Mouse (Mus musculus): Measurements from ENCODE around the gene Pnmal2. TPM values are rescaled to one million over a fixed set of nuclear protein-coding genes. Genes with fewer than 3 reads are reported as not detected.

Pnmal2 gene
- polyA plus RNA-seq, 1 experiment from 2014 or later, result 1.7 TPM

GRCm38 (mm10) chr7:16920150-16920579 is 24.3 kb upstream of the Pnmal2 start:
- Histone ChIP-seq H3K4me1 (peaks cover 53% of the 10 kb centered on the region), H3K9me3 (no peaks in the 10 kb centered on the region), H3K36me3 (peaks cover 59% of the 10 kb centered on the region), H3K4me3 (no peak overlapping the region), H3K27me3 (ENCODE audit: insufficient read depth, poor library complexity, severe bottlenecking) (no peaks in the 10 kb centered on the region), H3K27ac (no peak overlapping the region)
- DNase-seq (ENCODE audit: low spot score), result no peak
- 85% methylated on average over 7 of the region's 7 CpGs for WGBS

DNA sequence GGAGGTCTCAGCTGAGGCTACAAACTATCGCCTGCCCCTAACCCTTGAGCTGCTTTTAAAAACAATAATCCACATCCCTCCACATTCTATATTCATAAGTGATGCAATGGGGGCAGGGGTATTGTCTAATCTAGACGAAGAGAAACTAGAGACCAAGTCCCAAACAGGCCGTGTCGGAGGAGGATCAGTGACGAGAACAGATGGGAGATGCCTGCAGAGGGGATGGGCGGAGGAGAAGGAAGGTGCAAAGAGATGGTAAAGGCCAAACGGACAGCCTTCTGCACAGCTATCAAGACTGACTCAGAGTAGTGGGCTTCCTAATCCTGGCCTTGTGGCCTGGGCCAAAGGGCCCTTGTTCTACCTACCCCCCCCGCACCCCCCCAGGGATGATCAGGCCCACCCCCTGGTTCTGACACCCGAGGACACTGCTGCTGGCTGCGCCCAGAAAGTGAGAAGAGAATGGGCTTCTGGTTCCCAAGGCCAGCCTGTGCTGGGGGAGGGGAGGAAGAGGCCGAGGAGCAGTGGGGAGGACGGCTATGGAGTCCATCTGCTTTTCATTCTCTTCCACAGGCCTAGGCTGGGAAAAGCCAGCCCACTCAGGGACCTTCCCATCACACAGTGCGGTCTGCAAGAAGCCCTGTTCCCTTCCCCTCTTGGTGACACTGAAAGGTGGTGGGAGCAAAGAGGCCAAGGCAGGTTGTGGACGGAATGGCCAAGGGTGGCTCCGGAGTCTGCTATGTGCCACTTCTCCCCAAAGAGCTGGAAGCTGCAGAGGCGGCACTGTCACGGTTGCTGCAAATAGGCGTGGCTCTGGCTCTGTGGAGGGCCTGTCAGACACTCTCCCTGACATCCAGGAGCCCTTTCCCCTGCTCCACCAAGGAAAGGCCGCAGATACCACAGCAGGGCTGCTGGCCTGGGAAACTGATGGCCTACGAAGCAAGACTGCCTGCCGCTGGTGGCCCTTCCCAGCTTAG is 23.4 kb upstream of the Pnmal2 start:
- 59% methylated on average over 21 of the region's 21 CpGs for WGBS
- Histone ChIP-seq H3K9me3 (no peaks in the 10 kb centered on the region), H3K27ac (peak overlapping the region; percentile 98; the same call in 1 of the 2 replicates), H3K36me3 (peaks cover 51% of the 10 kb centered on the region), H3K4me3 (peak overlapping the region; percentile 95), H3K4me1 (peaks cover 53% of the 10 kb centered on the region), H3K27me3 (ENCODE audit: insufficient read depth, poor library complexity, severe bottlenecking) (no peaks in the 10 kb centered on the region)
- DNase-seq (ENCODE audit: low spot score), result no peak

DNA sequence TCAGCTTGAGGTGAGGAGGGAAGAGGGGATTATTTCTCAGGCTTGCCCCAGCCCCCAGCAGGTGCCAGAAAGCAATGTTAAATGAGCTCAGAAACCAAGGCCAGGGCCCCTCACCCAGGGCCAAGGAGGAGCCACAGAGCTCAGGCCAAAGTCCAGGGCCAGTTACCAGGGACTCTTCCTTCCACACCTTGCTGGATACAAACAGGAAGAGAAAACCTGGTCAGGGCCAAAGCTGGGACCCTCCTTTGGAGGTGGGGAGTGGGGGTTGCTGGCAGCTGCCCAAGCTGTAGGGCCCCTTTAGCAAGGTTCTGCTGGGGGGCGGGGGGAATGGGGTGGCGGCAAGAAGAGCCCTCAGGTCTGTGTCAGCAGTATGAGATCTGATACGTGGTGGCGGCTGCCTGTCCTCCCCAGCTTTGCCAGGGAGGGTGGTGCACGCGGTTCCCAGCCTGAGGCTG is 22.6 kb upstream of the Pnmal2 start:
- Histone ChIP-seq H3K4me1 (peaks cover 53% of the 10 kb centered on the region), H3K27ac (peak overlapping the region; percentile 98; the same call in 1 of the 2 replicates), H3K27me3 (ENCODE audit: insufficient read depth, poor library complexity, severe bottlenecking) (no peaks in the 10 kb centered on the region), H3K9me3 (no peaks in the 10 kb centered on the region), H3K36me3 (peaks cover 43% of the 10 kb centered on the region), H3K4me3 (peak overlapping the region; percentile 95)
- WGBS, result 63% methylated on average over 6 of the region's 6 CpGs
- DNase-seq (ENCODE audit: low spot score), result no peak

DNA sequence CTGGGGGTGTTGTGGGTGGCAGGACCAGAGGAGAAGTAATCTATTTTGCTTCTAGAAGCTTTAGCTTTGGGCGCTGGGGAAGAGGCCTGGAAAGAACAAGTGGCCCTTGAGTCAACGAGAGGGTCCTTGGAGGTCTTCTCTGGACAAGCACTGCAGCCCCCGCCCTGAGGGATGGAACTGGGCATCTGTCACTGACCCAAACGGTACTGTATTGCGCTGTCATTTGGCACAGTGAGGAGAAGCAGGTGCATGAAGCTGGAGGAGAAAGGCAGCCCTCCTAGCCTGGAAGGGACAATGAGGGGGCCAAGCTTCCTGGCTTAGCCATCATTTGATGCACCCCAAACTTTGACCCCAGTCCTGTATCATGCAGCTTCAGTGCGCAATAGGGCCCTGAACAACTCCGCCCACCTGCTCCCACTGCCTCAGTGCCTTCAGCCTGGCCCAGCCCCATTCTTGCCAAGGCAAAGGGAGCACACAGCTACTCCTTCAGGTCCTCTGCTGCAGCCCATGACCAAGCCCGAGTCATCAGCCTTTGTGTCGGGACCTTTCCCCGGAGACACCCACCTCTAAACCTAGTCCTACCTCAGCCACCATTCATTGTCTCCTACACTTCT is 22.0 kb upstream of the Pnmal2 start:
- no peak for DNase-seq (ENCODE audit: low spot score)
- Histone ChIP-seq H3K9me3 (no peaks in the 10 kb centered on the region), H3K4me3 (peak overlapping the region; percentile 95), H3K36me3 (peaks cover 37% of the 10 kb centered on the region), H3K27ac (peak overlapping the region; percentile 98), H3K27me3 (ENCODE audit: insufficient read depth, poor library complexity, severe bottlenecking) (no peaks in the 10 kb centered on the region), H3K4me1 (peaks cover 48% of the 10 kb centered on the region)
- WGBS, result 51% methylated on average over 10 of the region's 10 CpGs

GRCm38 (mm10) chr7:16923283-16924036 is 21.0 kb upstream of the Pnmal2 start:
- DNase-seq (ENCODE audit: low spot score), result no peak
- no peaks in the 10 kb centered on the region for H3K9me3 ChIP-seq
- peak overlapping the region; percentile 98 for H3K27ac ChIP-seq
- H3K36me3 ChIP-seq, result peaks cover 27% of the 10 kb centered on the region
- H3K4me1 ChIP-seq, result peaks cover 40% of the 10 kb centered on the region
- H3K27me3 ChIP-seq (ENCODE audit: insufficient read depth, poor library complexity, severe bottlenecking), result no peaks in the 10 kb centered on the region
- peak overlapping the region; percentile 95 for H3K4me3 ChIP-seq
- WGBS, result under 1% methylated on average over 50 of the region's 57 CpGs

GRCm38 (mm10) chr7:16924037-16924834 is 20.2 kb upstream of the Pnmal2 start, which contains the start of gene Calm3:
Gene Calm3, minus strand, starts transcription at chr7:16924114.
- Histone ChIP-seq H3K4me1 (peaks cover 38% of the 10 kb centered on the region), H3K27me3 (ENCODE audit: insufficient read depth, poor library complexity, severe bottlenecking) (no peaks in the 10 kb centered on the region), H3K27ac (peak within 1 kb of the TSS; percentile 98), H3K9me3 (no peaks in the 10 kb centered on the region), H3K4me3 (peak within 1 kb of the TSS; percentile 95), H3K36me3 (peaks cover 20% of the 10 kb centered on the region)
- WGBS, result 1% methylated on average over 58 of the region's 64 CpGs
- peak; percentile 99 for DNase-seq (ENCODE audit: low spot score)

GRCm38 (mm10) chr7:16928341-16928740 is 16.1 kb upstream of the Pnmal2 start:
- no peaks in the 10 kb centered on the region for H3K9me3 ChIP-seq
- no peaks in the 10 kb centered on the region for H3K36me3 ChIP-seq
- DNase-seq (ENCODE audit: low spot score), result no peak
- WGBS, result 41% methylated on average over 2 of the region's 2 CpGs
- H3K27me3 ChIP-seq (ENCODE audit: insufficient read depth, poor library complexity, severe bottlenecking), result no peaks in the 10 kb centered on the region
- no peak overlapping the region for H3K4me3 ChIP-seq
- no peak overlapping the region for H3K27ac ChIP-seq
- H3K4me1 ChIP-seq, result no peaks in the 10 kb centered on the region

DNA sequence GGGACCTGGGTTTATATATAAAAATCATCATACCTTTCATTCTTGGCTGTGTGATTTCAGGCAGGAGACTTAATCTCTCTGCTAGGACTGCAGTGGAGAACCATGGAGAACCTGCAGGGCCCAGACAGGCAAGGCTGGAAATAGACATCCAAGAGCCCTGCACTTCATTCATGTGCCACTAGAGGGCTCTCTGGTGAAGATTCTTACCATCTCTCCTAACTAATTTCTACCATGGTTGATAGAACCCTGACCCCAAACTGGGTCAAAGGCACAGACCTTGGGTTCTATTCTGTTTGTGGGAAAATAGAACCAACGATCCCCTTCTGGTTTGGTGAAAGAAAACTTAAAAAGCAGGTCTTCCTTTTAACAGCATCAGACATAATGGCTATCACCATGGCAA is 13.6 kb upstream of the Pnmal2 start:
- H3K4me3 ChIP-seq, result no peak overlapping the region
- WGBS, result 13% methylated on average over 1 of the region's 1 CpGs
- no peak for DNase-seq (ENCODE audit: low spot score)
- H3K27me3 ChIP-seq (ENCODE audit: insufficient read depth, poor library complexity, severe bottlenecking), result no peaks in the 10 kb centered on the region
- no peaks in the 10 kb centered on the region for H3K36me3 ChIP-seq
- no peaks in the 10 kb centered on the region for H3K4me1 ChIP-seq
- H3K27ac ChIP-seq, result no peak overlapping the region
- H3K9me3 ChIP-seq, result no peaks in the 10 kb centered on the region

DNA sequence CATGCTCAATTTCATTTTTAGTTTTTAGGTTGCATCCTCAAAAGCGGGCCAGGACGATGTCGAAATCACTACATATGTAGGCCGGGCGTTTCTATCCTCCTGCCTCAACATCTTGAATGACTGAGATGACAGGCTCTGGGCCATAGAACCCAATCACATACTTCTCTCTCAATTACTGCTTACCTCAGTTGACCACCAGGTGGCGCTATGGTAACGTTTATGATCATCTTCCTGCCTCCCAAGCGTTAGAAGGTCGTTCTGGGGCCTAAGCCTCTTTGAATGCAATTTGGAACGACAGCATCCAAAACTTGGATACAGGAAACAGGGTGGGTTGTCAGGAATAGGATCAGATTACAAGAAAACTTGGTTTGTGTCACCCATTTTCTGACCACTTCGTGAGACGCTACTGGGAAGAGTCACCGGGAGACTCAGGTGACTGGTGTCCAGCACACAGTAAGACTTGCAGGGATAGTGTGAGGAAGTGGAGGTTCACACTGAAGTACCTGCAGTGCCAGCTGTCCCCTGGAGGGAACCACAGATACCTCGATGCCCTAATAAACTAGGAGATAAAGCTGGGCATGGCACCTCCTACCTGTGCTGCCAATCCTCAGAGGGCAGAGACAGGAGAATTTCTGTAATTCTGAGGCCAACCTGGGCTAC is 12.4 kb upstream of the Pnmal2 start:
- Histone ChIP-seq H3K4me3 (no peak overlapping the region), H3K4me1 (no peaks in the 10 kb centered on the region), H3K27ac (no peak overlapping the region), H3K9me3 (no peaks in the 10 kb centered on the region), H3K36me3 (no peaks in the 10 kb centered on the region), H3K27me3 (ENCODE audit: insufficient read depth, poor library complexity, severe bottlenecking) (no peaks in the 10 kb centered on the region)
- peak; percentile 91 for DNase-seq (ENCODE audit: low spot score)
- WGBS, result 17% methylated on average over 14 of the region's 14 CpGs

DNA sequence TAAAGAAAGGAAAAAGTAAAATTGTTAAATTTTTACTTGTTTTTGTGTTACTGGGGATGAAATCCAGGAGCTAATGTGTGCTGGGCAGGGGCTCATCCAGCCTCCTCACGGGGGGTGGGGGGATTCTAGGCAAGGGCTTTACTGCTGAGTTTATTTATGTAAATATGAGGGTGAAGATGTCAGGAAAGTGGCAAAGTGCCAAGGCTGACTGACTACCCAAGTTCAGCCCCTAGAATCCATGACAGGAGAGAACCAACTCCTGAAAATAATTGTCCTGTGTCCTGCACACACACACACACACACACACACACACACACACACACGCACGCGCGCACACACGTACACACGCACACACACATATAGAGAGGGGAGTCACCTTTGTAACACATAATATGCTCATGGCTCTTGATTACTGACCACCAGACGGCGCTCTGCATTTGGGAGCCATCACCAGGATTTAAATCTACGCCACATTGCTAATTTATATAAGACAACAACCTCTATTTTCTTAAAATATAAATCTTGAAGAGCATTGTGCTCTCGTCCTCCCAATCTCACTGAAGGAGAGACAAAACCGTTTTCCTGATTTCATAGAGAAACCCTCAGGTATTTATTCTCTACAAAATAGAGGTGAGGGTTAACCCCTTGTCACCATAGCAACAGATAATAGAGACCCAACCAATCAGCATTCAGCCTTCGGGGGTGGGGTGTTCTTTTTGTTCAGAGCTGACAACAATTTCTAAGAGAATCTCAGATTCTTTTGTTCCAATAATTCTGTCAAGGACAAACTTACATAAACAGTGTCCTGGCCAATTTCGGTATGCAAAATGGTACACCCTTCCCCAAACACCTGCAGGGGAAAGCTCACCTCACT is 11.5 kb upstream of the Pnmal2 start:
- Histone ChIP-seq H3K4me1 (no peaks in the 10 kb centered on the region), H3K4me3 (no peak overlapping the region), H3K27ac (no peak overlapping the region), H3K9me3 (no peaks in the 10 kb centered on the region), H3K27me3 (ENCODE audit: insufficient read depth, poor library complexity, severe bottlenecking) (no peaks in the 10 kb centered on the region), H3K36me3 (no peaks in the 10 kb centered on the region)
- DNase-seq (ENCODE audit: low spot score), result no peak
- WGBS, result 40% methylated on average over 14 of the region's 14 CpGs

DNA sequence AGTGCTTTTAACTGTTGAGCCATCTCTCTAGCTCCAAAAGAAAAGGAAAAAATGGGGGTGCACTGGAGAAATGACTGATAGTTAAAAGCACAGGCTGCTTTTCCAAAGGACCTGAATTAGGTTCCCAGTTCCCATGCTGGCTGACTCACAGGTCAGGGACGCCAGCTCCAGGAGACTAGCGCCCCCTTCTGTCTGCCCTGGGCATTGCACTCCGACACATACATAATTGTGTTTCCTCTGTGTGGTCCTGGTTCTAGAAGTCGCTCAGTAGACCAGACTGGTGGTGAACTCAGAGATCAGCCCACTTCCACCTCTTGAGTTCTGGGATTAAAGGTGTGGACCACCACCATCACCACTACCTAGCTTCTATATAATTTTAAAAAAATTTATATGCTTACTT is 7.2 kb upstream of the Pnmal2 start:
- no peak overlapping the region for H3K27ac ChIP-seq
- H3K4me3 ChIP-seq, result no peak overlapping the region
- no peaks in the 10 kb centered on the region for H3K27me3 ChIP-seq (ENCODE audit: insufficient read depth, poor library complexity, severe bottlenecking)
- WGBS, result 39% methylated on average over 4 of the region's 4 CpGs
- H3K36me3 ChIP-seq, result no peaks in the 10 kb centered on the region
- no peak for DNase-seq (ENCODE audit: low spot score)
- H3K4me1 ChIP-seq, result peaks cover 7% of the 10 kb centered on the region; the same call in 1 of the 2 replicates
- H3K9me3 ChIP-seq, result no peaks in the 10 kb centered on the region
